Mouse (Mus musculus) left cerebral cortex, adult 2 months (tissue): ENCODE results near the gene Kansl3. TPM values are rescaled to one million over a fixed set of nuclear protein-coding genes. Genes with fewer than 3 reads are reported as not detected.

Source experiments
- DNase-seq, 2 experiments: peaks; one replicate each; pipeline ENCODE4 v3.0.0; 2021 to 2022; ENCODE audit warnings: low spot score in 2 of 2, mixed read lengths in 1 of 2; ENCODE audit errors: extremely low spot score in 1 of 2
- H3K27ac ChIP-seq: fragments of 200-600 bp; 2 replicates; pipeline ENCODE4 v1.8.1; 2022
- H3K4me3 ChIP-seq: fragments of 200-600 bp; 2 replicates; pipeline ENCODE4 v1.8.1; 2022
- CTCF ChIP-seq: fragments of 200-600 bp; IDR thresholded peaks from 2 replicates; pipeline ENCODE4 v1.8.1; 2022; ENCODE audit warnings: antibody characterized with exemption, mild to moderate bottlenecking, moderate library complexity
- intact Hi-C: fragments of 180-260 bp; cut with DNase I; formaldehyde crosslinking; loops from one replicate; pipeline ENCODE4 v1.15.1; 2025
- total RNA-seq, 2 experiments: library from RNA; stranded (reverse); gene quantifications; 2 replicates each; pipeline ENCODE4 v1.2.3; 2021

Kansl3 gene
- total RNA-seq, 2 experiments from 2014 or later, result 60.7 to 66.0 TPM

DNA sequence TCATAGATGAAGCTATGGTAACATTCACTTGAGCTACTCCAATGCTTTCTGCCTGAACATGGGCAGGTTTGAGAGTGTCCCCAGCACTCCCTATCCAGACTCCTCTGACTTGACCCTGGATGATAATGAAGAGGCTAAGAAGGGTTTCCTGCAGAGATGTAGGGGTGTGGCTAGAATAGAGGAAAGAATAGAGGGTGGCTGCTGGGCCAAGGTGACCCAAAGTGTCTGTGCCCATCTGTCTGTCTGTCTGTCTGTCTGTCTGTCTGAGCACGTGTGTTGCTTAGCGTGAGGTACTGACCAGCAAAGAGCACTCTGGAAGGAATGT, 53.2 kb downstream of the Kansl3 start:
- TF ChIP-seq CTCF, result no peak

DNA sequence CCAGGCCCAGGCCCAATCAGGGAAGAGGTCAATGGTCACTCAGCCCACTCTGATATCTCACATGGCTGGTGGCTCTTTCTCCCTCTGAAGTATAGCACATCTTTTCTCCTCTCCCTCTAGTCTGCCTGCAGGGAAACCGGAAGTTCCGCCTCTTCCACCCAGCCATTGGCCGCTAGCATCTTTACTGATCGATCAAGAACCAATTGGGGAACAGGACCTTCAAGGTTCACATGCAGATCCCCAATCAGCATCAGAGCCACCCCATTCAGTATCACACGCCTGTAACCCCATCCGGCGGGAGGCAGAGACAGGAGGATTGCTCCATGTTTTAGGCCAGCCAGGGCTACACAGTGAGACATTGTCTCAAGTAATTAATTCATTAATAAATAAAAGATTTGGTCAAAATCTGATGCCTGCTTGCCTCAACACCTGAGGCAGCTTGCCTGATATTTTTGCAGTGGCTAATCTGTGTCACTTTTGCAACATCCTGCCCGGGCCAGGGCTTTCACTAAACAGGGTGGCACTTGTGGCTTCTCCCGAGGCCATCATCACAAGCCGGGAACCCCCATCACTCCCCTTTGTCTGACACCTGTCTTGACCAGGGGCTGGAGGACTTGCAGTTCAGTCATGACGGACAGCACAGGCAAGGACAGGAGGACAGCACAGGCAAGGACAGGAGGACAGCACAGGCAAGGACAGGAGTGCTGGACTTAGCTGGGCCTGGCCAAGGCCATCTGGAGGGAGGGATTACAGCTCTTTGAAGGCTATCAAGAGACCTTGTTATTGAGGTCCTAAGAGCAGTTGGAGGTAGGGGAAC, 53.8 kb downstream of the Kansl3 start:
- Histone ChIP-seq H3K27ac (no peak overlapping the region), H3K4me3 (no peak overlapping the region)
- no peak for DNase-seq
- intact Hi-C loops, result no loop called here
- no peak for TF ChIP-seq CTCF

More for the DNA sequence above, 53.2 kb downstream of the Kansl3 start:
- Histone ChIP-seq H3K4me3 (no peak overlapping the region), H3K27ac (no peak overlapping the region)
- intact Hi-C loops, result no loop called here
- no peak for DNase-seq

DNA sequence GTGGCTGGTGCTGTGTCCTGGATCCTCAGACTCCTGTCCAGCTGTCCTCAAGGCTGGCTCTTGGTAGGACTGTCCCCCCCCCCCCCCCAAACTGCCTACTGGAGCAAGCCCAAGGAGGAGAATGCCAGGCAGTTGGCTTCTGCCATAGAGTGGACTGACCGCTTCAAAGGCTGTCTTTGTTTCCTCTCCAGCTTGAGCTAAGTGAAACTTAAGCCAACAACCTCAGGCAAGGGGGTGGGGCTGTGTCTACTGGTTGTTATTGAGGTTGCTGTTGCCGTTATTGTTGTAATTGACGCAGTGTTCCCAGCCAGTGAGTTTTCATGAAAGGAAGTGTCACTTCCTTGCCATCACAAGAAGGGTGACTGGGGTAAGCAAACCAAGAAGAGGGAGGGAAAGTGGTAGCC, 59.5 kb downstream of the Kansl3 start:
- peak in 1 of 2 experiments; percentile 44 for DNase-seq
- H3K4me3 ChIP-seq, result peak overlapping the region; percentile 99
- H3K27ac ChIP-seq, result no peak overlapping the region

DNA sequence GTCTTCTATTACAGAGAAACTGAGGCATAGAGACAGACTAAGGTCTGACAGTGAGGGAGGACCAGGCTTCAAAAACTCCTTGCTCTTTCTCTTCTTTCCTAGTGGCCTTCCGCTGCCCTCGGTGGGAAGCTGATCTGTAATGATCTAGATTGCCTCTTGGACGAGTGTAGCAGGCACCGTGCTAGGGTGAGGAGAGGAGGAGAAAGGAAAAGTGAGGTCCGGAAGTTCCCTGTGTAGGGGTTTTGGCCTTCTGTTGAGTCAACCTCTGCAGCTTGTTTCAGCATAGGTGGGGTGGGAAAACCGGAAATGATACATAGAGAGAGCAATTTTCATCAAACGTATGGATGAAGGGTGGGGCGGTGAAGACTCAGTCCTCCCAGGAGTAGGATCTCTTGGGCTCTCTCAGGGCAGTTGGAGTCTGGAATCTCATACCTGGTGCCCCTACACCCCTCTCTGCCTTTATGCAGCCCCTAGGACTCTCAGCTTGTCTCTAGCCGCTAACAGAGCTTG, 60.0 kb downstream of the Kansl3 start:
- intact Hi-C loops, result no loop called here
- Histone ChIP-seq H3K27ac (no peak overlapping the region), H3K4me3 (peak overlapping the region; percentile 99)
- TF ChIP-seq CTCF, result no peak
- no peak for DNase-seq

More for the DNA sequence above, 59.5 kb downstream of the Kansl3 start:
- intact Hi-C loops, result no loop called here
- no peak for TF ChIP-seq CTCF

DNA sequence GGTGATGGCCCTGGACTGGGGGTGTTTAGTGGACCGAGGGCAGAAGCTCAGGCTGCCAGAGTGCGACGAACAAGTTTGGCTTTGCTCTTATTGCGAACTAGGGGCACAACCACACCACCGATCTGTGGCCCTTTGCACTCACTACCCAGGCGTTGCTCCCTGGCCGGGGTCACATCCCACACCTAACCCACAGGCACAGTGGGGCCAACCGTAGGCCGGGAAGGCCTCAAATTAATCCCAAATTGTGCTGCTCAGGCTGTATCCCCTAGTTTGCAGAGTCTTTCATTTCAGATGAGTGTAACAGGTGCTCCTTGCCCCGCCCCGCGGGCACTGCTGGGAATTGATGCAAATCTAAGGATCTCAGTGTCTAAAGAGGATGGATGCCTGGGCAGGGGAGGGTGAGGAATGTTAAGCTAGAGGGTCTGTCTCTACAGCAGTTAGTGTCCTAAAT, 60.5 kb downstream of the Kansl3 start:
- Histone ChIP-seq H3K4me3 (peak overlapping the region; percentile 99), H3K27ac (peak overlapping the region; percentile 12; the same call in 1 of the 2 replicates)
- TF ChIP-seq CTCF, result no peak
- intact Hi-C loops, result no loop called here
- no peak for DNase-seq

DNA sequence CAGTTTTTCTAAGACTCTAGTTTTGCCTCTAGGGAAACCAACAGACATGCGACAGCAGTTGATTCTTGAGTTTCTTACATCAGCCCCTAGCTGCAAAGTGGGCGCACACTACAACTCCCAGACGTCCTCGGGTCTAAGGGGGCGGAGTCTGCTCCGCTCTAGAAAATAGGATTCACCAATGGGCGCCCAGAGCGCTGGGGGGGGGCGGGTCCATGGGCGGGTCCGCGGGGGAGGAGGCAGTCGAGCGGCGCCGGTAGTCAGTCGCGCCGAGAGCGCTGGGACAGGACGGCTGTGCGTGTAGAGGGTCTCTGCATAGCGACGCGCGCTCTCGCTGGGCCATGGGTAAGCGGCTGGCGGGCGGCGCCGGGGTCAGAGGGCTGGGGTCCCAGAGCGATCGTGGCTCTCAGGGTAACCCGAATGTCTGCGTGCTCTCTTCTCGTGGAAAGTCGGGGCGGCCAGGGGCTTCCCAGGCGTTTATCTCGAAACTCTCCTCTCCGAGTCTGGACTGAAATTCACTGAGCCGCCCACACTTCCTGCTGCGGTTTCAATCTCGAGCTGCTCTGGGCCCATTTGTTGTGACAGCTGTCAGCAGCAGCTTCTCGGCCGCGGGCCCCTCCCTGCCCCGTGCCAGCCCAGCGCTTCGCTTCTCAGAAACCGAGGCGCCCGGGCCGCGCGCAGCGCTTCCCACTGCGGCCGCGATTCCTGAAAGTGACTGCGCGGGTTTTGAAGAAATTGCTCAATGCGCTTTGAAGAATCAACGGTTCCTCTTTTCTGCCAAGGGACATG, 61.3 kb downstream of the Kansl3 start, which contains the start of gene Arid5a:
TSS of gene Arid5a (plus strand) at position 239 of the 786 bp plus-strand sequence.
- intact Hi-C loops, result no loop called here
- H3K27ac ChIP-seq, result peak within 1 kb of the TSS; percentile 82
- peak; percentile 20; the same call in 1 of the 2 replicates for TF ChIP-seq CTCF
- peak within 1 kb of the TSS; percentile 99 for H3K4me3 ChIP-seq
- DNase-seq, result peak; percentile 80 to 84

DNA sequence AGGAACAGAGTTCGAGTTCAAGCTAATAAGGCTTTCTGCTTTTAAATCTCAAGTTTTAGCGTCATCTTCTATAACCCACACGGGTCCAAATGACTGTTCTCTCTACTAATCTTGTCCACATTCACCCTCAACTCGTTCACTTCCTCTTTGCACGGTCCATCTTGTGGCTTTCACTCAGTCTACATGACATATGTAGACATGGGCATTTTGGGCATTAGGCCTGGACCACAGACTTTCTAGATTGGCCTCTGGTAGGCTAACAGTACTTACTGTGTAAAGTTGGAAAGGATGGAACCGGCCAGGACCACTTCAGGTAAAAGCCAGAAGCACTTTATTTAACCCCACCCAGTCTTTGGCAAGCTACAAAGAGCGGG, 61.9 kb downstream of the Kansl3 start:
- TF ChIP-seq CTCF, result no peak
- intact Hi-C loops, result no loop called here
- H3K27ac ChIP-seq, result no peak overlapping the region
- H3K4me3 ChIP-seq, result no peak overlapping the region; the same call in 1 of the 2 replicates
- no peak for DNase-seq

DNA sequence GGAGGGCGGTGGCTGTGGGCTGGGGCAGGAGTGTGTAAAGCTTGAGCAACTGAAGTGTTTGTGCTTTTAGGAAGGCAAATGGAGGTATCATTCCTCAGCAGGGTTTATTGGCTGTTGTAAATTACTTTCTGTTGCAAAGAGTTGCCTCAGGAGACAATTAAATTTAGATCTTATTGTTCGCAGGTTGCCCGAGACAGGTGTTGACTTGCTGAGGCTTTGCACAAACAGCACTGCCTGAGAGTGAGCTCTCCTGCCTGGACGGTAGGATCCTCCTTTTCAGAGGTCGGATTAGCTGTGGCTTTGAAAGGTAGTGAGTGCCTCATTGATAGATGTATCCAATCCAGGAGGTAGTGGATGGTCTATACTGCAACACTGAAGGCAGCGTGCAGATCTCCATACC, 62.9 kb downstream of the Kansl3 start:
- Histone ChIP-seq H3K4me3 (no peak overlapping the region), H3K27ac (no peak overlapping the region)
- TF ChIP-seq CTCF, result no peak
- intact Hi-C loops, result no loop called here
- DNase-seq, result no peak

DNA sequence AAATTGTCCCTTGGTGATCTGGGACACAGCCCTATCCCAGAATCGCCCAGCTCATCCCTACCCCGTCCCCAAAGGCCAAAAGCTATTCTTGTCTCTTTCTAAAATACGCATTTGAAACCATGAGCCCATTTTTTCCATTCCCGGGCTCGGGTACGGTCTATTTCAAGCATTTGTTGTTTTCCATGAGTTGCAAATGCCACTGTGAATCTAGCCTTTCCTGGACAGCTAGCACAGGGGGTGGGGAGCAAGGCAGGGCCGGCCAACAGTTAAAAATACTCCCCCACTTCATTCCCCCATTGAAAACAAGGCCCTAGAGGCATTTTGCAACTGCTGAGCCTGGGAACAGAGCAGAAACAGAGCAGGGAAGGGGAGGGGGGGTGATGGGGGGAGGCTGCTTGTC, 64.2 kb downstream of the Kansl3 start:
- no peak for TF ChIP-seq CTCF
- H3K4me3 ChIP-seq, result no peak overlapping the region
- no peak overlapping the region; the same call in 1 of the 2 replicates for H3K27ac ChIP-seq
- intact Hi-C loops, result no loop called here
- DNase-seq, result no peak

DNA sequence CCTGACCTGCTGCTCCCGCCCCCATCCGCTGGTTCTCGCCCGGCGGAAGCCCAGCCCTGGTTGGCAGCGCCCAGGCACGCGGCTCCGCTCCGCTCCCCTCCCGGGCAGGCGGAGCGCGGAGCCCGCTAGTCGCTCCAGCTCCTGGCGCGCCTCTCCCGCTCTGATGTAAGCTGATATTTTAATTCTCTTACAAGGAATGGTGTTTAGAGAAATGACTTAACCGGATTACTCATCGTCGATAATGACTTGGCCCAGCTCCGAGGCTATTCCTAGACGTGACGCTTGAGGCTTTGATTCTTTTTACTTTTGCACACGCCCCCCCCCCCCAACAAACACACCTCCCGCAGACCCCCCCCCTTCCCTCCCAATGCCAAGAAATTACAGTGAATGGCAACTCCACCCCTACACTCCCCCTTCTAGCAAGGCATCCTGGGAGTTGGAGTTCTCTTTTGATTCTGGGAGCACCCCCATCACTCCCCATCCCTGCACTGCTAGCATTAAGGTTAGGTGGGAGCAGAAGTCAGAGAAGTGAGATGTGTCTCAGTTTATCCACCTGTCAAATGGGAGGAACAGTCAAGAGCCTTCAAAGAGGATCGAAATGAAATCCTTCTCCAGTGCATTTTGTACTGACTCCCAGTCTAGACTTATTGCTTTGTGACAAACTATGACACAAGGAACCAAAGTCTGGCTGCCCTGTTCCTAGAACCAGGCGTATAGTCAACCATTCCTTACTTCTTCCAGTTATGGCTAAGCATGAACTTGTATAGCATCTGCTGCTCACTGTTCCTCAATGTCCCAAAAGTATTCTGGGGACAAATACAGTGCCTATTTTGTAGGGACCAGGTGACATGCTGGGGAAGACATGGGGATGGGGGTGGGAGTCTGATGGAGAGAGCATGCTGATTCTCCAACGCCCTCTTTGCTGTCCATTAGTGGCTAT, 65.3 kb downstream of the Kansl3 start:
- Histone ChIP-seq H3K4me3 (peak overlapping the region; percentile 42), H3K27ac (peak overlapping the region; percentile 67)
- intact Hi-C loops, result no loop called here
- no peak for TF ChIP-seq CTCF
- DNase-seq, result peak; percentile 73 to 76

DNA sequence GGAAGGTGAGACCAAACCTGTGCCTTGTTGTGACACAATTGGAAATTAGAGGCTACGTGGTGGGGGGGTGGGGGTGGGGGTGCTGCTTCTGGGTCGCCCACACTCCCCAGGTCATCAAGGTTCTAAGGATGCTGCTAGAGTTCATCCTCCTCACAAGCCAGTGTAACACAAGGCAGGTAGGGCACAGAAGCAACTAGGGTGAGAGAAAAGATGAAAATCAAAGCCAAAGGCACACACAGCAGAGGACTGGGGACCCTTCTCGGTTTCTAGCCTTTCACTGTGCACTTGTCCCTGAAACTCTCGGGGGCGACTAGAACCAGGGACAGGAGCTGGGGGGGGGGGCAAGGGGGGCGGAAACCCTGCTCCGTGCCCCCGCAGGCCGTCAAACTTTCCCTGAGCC, 66.0 kb downstream of the Kansl3 start:
- no peak for TF ChIP-seq CTCF
- Histone ChIP-seq H3K4me3 (peak overlapping the region; percentile 42), H3K27ac (peak overlapping the region; percentile 67)
- intact Hi-C loops, result no loop called here
- no peak for DNase-seq
